Mouse (Mus musculus) thymus, adult 18-20 months (tissue): Measurements from ENCODE around the gene Etv3.
"Not testable (repeated sequence)": the region's sequence is repeated elsewhere in the genome, so short reads cannot be mapped to it uniquely, and the experiment has no call there.

Source experiments
- DNase-seq, 2 experiments: peaks; one replicate each; pipeline ENCODE4 v3.0.0; 2022; ENCODE audit warnings: mixed read lengths in 2 of 2

Gene Etv3

DNA sequence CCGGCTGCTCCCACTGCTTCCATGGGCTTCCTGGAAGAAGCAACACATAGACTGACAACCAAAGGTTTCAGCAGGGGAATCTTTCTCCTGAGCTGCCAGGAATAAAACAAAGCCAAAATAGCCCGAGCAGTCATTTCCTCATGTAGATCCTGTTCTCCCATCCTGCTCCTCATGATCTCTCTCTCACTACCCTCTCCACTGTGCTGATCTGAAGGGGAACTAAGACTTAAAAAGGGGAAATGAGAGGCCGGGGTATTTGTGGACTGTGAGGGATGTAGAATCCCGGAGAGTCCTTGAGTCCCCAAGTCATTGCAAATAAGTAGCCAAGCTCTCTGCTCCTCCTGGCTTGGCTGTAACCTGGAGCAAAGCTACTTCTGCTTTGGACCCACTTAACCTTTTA lies 4.1 kb upstream of the Etv3 start:
- no peak for DNase-seq

DNA sequence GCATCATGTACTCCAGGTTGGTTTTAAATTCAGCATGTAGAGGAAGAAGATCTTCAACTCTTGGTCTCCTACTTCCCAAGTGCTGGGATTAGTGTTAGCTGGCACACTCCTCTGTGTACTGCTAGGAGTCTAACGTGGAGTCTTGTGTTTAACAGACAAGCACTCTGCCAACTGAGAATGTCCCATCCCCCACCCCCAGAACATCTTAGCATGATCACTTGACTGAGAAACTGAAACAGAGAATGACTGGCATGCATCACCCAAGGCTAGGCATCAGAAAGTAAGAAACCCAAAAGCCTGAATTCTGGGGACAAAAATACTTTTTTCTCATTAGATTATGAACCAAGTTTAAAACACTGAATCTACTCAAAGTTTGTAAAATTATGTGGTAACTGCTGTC lies 3.4 kb upstream of the Etv3 start:
- no peak for DNase-seq

DNA sequence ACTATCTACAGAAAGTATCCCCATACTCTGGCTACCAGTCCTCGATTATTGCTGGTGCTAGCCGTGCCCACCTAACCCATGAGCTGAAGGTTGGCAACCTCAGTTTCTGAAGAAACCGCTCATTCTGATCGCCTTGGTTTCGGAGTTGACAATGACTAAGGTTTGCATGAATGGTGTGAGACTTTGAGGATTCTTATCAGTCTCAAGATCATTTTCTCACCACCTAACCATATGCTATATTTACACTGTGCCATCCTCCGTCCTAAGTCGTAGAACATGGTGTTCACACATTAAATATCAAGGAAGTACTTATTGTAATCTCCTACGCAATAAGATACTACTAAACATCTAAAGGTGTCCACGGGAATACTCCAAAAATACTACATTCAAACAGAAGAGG lies 1.5 kb upstream of the Etv3 start:
- no peak for DNase-seq

DNA sequence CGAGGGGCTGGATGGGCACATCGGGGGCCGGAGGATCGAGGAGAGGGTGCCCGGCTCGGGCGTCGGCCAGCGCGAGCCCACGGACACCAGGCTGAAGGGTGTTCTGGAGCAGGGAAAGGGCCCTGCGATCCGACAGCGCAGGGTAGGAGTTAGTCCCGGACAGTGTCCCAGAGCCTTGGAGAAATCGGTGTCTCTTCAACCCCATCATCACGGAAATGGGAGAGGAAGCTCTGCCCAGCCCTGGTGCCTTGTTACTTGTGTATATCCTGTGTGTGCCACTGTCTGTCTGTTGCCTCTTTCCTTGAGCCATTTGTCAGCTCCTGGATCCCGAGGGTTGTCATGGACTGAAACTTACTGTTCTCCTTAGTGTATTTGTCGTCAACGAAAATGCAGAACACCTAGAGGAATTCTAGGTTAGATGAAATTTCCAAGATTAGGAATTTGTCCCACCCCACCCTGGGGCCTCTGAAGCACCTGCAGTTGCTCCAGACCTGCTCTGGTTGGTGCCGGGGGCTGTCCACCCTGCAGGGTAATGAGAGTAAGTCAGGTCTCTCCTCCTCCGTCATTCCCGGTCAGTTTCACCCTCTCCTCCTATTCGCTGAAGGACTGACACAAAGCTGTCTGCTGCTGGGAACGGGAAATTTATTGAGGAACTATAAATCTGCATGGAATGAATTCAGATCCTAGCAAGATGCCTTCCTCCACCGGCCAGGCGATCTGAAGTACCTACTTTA lies 797 bp downstream of the Etv3 start:
- DNase-seq: no peak

DNA sequence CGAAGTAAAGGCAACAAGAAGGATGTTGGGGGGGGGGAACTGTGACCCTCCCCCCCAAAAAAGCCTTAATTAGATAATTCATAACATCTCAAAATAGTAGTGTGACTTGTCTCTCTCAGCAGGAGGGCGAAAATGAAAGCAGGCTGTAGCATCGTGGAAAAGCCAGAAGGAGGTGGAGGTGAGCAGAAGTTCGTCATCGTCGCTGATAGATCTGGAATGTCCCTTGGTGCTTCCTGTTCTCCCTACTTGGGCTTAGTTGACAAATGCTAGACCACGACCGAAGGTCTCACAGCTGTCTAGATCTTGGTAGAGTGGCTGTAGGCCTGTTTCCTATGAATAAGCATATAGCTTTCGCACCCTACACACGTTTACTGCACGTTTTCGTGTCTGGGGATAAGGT lies 1.9 kb downstream of the Etv3 start:
- DNase-seq: no peak

DNA sequence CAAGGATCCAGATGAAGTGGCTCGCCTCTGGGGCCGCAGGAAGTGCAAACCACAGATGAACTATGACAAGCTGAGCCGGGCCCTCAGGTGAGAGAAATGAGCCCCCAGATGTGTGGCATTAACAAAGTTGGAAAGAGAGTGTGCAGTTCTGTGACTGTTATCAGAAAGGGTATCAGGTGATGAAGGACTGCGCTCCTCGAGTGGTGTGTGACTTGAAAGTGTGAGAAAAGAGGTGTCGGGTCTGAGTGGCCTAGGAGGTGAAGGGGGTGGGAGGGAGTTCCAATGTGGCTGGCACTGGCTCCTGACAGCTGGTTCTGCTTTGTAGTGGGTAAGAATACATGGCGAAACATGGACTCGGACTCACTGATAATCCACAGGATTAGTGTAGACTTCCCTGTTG lies 2.8 kb downstream of the Etv3 start:
- peak in 1 of 2 experiments; percentile 15 for DNase-seq

DNA sequence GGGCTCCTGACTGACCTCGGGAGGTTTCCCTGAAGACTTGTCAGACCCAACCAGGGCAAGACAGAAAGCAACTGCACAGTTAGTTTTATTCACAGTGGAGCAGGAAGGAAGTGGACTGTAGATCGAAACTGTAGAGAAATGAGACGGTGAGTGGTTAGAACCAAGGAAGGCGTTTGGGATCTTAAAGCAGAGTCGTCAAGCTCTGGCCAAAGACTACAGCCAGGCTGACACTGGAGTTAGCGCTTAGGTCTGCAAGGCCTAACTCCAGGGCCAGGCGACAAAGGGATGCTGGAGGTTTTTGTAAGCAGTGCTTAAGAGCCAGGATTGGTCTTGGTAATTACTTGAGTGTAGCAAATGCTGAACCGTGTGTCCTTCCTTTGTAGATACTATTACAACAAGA lies 3.6 kb downstream of the Etv3 start:
- DNase-seq: no peak

DNA sequence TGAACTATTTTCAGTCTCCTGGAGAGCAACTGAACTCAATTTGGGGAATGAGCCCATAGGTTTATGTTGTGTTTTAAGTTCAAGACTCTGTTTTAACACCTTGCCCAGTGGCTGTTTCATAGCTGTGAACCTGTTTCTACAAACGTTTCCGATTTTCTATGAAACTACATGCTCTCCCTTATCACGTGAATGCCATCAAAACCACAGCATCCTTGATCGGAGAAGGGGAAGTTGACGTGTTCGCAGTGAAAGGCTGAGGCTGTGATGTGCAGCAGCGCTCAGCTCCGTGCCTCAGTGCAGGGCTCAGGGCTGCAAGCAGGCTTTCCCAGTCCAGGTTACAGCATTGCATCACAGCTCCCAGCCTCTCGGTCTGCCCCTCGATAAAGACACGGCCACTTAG lies 4.4 kb downstream of the Etv3 start:
- peak; percentile 63 to 78 for DNase-seq

DNA sequence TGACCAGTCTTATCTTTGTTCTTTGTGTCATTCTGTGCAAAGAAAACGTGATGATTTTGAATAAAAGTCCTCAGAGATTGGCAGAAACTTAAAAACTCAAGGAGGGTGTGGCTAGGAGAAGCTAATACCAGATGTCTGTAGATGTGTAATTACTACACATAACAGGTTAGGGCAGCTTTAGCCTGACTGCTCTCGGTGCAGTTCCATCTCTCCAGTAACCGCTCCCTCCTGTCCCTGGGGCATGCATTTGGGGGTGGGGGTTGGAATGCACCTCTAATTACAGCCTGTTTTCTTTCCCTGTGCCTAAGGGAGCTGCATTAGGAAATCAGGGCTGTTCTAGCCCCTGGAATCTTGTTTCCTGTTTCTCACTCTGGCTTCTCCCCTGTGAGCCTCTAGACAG lies 5.0 kb downstream of the Etv3 start:
- DNase-seq: no peak

DNA sequence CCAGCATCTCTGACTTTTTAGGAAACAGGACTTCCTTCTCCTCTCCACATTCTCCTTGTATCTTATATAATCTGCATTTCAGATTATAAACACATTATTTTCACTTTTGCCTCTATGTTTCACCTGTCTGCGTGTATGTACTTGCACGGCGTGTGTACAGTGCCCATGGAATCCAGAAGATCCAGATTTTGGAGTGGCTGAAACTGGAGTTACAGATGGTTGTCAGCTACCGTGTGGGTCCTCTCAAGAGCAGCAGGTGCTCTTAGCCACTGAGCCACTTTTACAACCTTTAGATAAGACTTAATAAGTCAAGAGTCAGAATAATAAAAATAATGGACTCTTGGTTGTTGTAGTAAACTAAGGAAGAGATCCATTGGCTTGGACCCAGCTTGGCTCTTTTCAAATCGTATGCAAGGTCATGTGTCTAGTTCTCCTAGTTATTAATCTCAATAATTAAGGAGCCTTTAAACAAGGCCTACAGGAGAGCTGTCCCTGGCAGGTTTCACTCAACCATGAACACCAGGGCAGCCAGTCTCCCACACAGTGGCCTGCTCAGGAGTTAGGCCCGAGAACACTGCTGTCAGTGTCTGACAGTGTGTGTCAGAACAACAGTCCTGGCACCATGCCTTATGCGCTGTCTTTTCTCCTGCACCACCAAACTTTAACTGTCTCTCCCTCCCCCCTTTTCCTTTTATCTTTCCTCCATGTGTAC lies 8.6 kb downstream of the Etv3 start:
- DNase-seq: no peak

DNA sequence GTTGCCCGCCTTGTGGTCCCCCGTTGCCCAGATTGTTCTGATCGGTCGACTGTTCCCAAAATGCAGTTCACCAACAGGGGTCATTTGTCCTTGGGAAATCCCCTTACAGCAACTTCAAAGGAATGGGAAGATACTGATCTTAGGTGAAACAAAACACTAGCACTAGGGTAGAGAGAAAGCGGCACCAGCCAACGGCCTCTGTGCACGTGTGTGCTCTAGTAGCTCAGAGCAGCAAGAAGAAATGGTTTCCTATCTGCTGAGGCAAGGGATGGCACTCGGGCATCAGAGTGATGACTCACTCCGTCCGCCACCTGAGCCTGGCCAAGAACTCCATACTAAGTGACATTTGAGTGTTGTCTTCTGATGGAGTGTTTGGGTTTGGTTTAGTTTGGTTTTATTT lies 12.8 kb downstream of the Etv3 start:
- peak in 1 of 2 experiments; percentile 18 for DNase-seq

DNA sequence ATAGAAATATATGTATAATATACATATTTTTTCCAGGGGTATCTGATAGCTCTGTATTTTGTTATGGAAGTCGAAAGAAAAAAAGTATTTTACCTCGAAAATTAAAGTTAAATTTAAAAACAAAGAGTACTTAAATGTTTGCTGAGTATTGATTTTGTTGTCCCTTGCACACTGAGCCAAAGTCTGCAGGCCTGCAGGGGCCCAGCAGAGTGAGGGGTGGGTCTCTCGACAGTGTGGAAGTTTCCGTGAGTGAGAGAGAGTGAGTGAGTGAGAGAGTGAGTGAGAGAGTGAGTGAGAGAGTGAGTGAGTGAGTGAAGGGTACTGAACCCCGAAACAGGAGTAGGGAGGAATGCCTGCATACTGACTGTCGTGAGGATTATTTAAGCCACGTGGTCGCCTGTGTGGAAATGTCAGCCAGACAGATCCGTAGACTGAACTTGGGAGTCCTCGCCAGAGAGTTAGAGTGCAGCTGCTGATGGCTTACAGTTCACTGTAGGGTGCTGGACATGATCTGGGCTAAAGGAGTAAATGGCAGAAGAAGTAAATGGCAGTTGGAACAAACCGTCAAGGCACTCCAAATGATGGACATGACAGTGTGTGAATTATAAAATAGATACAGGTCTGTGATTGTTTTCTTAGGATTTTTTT lies 14.9 kb downstream of the Etv3 start:
- no peak for DNase-seq

DNA sequence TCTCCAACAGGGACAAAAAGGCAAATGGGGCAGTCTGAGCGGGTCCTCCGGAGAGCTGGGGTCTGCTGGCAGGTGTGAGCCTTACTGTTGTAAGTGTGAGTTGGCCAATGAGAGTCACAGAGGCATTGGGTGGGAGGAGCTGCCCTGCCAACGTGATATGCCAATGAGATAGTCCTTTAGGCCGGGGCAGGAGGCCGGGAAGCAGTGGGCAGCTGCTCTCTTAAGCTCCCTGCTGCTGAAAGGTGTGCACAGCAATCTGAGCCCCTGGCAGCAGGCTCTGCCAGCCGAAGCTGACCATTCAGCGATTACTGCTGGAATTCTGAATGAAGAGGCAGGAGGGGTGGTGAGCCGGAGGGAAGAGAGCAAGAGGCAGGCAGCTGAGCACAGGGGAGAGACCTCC lies 15.5 kb downstream of the Etv3 start:
- DNase-seq: no peak

DNA sequence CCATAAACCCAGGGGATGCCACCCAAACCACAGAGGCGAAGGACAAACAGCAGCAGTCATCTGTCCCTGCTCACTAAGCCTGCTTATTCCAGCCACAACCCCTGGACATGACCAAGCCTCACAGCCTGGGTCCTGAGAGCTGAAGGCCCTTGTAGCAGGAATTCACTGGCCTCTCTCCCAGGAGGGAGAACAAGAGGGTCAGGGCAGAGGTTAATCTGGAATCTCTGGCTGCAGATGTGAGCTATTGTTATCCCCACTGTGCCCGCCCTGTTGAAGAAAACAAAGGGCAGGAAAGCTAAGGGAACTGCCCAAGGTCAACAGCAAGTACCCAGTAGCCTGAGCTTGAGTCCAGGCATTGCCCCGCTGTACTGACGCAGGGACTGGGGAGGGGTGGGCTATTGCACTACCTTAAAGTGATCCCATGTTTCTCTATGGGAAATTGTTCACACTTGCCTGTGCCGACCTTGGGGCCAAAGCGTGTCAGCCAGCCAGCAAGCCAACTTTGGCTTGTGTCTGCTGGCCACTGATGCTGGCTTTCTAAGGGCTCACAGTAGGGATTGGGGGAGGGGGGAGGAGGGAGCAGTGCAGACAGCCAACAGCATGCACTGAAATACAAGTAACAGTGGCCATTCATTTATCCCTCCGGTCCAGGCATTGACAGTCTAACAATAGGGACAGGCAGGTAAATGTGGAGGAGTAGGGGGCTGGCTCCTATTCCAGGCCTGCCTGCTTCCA lies 17.4 kb downstream of the Etv3 start:
- DNase-seq: no peak

DNA sequence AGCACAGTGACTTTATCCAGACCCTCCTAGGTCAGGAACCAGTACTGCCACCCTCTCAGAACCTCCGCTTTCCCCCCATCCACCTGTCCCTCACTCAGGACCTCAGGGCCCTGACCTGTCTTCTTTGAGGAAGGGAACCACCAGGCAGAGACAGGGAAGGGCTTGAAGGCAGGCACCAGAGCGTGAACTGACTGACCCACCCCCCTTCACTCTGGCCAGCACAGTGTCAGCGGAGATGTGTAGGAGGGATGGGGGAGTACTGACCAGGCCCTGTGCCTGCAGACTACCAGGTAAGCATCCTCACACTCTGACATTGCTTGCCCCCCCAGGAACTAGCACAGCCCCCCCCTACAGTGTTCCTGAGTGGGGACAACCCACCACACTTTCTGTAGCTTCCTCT lies 20.3 kb downstream of the Etv3 start:
- no peak for DNase-seq

DNA sequence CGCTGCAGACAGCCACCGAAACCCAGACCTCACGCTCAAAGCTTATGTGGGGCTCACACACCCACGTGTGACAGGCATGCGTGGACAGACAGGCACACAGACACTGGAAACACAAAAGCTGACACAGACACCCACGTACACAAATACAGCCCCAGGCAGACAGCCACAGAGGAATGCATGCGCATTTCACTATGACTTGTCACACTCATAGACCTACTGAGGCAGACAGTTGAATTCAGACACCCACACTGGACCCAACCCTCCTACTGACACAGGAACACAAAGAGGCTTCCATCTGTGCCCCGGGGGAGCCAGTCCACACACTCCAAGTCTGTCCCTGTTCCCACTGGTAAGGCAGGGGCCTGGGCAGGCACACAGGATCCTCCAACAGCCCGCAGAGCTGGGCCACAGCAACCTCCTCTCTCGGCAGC lies 21.1 kb downstream of the Etv3 start:
- DNase-seq: no peak

DNA sequence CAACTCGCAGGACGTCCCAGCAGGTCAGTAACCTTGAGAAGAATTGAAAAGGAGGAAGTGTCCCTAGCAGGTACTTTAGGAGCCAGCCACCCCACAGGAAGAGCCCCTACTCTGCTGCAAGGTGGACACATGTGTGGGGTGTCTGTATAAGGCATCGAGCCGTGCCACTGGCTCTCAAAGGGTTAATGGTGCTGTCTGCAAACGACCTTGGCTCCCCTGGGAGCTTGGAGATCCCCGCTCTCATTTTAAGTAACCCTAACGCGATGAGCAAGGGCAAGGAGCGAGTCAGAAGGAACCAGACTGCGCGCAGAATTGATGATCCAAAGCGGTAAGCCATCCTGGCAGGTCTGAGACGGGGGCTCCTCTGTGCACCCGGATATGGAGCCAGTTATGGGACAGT lies 24.7 kb downstream of the Etv3 start:
- no peak for DNase-seq

DNA sequence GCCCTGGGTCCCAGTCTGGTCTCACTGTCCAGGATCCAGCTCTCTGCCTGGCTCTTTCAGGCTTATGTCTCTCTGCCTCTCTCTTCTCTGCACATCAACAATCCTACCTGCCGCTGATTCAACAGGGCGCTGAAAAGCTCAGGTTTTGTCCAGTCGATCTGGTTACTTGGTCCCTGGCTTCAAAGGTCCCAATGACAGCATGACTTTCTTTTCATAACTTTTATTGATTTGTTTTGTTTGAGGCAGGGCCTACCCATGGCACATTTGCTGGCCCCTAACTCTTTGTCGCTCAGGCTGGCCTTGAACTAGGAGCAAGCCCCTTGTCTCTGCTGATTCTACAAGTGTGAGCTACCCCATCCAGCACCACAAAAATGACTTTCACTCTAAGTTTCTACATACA lies 27.1 kb downstream of the Etv3 start:
- no peak for DNase-seq

DNA sequence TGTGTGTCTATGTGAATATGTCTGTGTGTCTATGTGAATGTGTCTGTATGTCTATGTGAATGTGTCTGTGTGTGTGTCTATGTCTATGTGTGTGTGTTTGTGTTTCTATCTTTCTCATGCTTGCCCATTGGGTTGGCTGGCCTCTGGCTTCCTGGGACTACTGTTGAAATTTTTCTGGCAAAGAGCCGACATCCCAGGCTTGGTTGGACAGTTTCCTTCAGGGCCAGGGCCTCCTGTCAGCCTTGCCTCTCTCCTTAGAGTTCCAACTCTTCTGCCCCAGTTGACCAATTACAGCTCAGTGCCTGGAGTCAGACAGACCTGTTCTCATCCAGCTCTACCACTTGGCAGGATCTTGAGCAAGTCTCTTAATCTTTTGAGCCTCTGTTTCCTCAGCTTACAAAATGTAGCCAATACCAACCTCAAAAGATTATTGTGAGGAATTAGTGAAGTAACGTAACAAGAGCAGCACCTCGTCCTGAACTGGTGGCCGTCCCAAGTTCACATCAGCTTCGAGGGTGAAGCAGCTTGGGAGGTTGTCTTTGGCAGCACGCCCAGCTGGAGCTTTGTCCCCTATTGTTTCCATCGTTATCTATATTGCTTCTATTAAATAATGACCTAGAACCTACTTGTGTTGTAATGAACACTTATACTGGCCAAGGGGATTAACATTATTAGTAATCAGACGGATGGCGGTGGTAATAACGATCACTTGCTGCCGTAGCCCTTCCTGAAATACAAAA lies 28.2 kb downstream of the Etv3 start:
- no peak for DNase-seq

DNA sequence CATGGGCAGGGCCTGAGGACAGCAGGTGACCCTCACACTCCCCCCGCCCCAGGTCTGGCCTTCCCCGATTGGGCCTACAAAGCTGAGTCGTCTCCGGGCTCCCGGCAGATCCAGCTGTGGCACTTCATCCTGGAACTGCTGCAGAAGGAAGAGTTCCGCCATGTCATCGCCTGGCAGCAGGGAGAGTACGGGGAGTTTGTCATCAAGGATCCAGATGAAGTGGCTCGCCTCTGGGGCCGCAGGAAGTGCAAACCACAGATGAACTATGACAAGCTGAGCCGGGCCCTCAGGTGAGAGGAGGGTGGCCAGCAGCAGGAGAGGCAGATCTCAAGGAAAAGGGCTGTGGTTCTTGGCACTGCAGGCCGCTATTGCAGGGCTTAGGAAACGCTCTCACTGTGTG lies 29.7 kb downstream of the Etv3 start:
- not testable (repeated sequence) for DNase-seq

DNA sequence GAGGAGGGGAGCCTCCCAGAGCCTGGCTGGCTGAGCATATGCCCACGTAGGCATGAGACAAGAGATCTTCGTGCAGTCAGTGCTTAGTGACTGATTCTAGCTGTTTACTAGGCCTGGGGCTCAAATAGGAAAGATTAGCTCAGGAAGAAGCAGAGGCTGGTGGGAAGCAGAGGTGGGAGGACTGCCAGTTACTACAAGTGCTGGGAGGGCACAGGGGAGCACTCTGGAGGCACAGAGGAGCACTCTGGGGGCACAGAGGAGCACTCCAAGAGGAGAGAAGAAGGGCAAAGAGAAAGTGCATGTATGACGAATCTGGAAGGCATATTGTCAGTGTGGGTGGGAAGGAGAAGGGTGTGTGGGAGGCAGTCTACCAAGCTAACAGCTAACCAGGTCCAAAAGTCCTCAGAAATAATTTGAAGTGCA lies 30.9 kb downstream of the Etv3 start:
- no peak for DNase-seq

DNA sequence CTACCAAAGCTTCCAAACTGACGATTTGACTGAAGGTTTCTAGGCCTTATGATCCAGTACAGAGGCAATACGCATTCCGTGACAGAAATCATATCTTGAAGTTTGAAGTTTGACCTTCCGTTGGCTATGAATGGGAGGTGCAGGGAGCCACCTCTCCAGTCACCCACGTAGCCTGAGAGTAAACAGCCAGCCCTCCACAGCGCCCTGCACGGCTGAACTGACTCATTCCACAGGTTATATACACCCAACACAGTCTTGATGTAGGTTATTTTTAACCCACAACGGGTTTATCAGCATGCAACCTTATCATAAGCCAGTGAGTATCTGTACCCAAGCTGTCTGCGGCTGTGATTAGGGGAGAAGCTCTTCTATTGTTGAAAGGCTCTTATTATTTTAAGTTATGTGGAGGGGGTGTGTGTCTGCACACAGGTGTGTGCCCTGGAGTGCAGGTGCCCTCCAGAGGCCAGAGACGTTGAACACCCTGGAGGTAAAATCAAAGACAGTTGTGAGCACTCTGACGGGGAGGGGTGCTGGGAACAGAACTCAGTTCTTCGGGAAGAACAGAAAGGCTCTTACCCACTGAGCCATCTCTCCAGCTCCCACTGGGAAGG lies 31.6 kb downstream of the Etv3 start:
- DNase-seq: no peak
